Mouse (Mus musculus) forebrain, embryonic 11.5 days (tissue): ENCODE data around the gene Aldh5a1. TPM values are rescaled to one million over a fixed set of nuclear protein-coding genes. Genes with fewer than 3 reads are reported as not detected.

Source experiments
- ATAC-seq: fragments of 200-750 bp; cut with Nextera tagmentation; replicated peaks from 2 replicates; pipeline ENCODE4 v1.8.0; 2017; ENCODE audit warnings: moderate TSS enrichment; ENCODE audit not compliant: low FRiP score
- DNase-seq: peaks from one replicate; pipeline ENCODE4 v3.0.0-alpha.2; 2017; ENCODE audit warnings: low spot score
- H3K27ac ChIP-seq: fragments of 300-500 bp; sonication (generic); 2 replicates; pipeline ENCODE4 v1.5.1; 2014; ENCODE audit warnings: low read depth, low read length
- H3K27me3 ChIP-seq: fragments of 300-500 bp; sonication (generic); 2 replicates; pipeline ENCODE4 v1.6.1; 2014; ENCODE audit warnings: mild to moderate bottlenecking, low read length, mixed read lengths; ENCODE audit not compliant: control insufficient read depth, insufficient read depth
- H3K36me3 ChIP-seq: fragments of 300-500 bp; sonication (generic); 2 replicates; pipeline ENCODE4 v1.6.1; 2014; ENCODE audit warnings: mild to moderate bottlenecking, low read length, moderate library complexity, mixed read lengths; ENCODE audit not compliant: control insufficient read depth, insufficient read depth
- H3K4me1 ChIP-seq: fragments of 300-500 bp; sonication (generic); replicated peaks from 2 replicates; pipeline ENCODE4 v1.6.1; 2014; ENCODE audit warnings: low read length, mixed read lengths; ENCODE audit not compliant: control insufficient read depth, insufficient read depth
- H3K4me2 ChIP-seq: fragments of 300-500 bp; sonication (generic); 2 replicates; pipeline ENCODE4 v1.6.1; 2014; ENCODE audit warnings: low read depth, mild to moderate bottlenecking, low read length, moderate library complexity, mixed read lengths; ENCODE audit not compliant: severe bottlenecking
- H3K4me3 ChIP-seq: fragments of 300-500 bp; sonication (generic); 2 replicates; pipeline ENCODE4 v1.5.1; 2014; ENCODE audit warnings: low read depth, low read length
- H3K9ac ChIP-seq: fragments of 300-500 bp; sonication (generic); 2 replicates; pipeline ENCODE4 v1.6.1; 2014; ENCODE audit warnings: low read length
- H3K9me3 ChIP-seq: fragments of 300-500 bp; sonication (generic); 2 replicates; pipeline ENCODE4 v1.6.1; 2016; ENCODE audit warnings: low read length, mixed read lengths; ENCODE audit not compliant: control insufficient read depth
- WGBS: fragments of 180-500 bp; shearing (Covaris S2); extraction: QIAGEN DNeasy Blood & Tissue Kit; methylation state at CpG from one replicate; pipeline ENCODE4 v1.1.7; 2014; 5-methylcytosine and 5-hydroxymethylcytosine counted together
- polyA plus RNA-seq: library from polyadenylated mRNA; unstranded; fragments of >200 nt; fragmentation: Nextera tagmentation; extraction: Ambion mirVana; gene quantifications from 2 replicates; pipeline ENCODE4 v1.2.1, GENCODE M21; 2014

Gene Aldh5a1
- polyA plus RNA-seq, 1 experiment from 2014 or later: 10.5 TPM

- ATAC-seq: no peak
Measured at GRCm38 (mm10) chr13:24921281-24921680, 16.2 kb downstream of the Aldh5a1 start.

GRCm38 (mm10) chr13:24920333-24920977 is 17.0 kb downstream of the Aldh5a1 start:
- ATAC-seq: 0 out of 2 replicates have a peak, but pooled peaks have one; percentile 55
- H3K36me3 ChIP-seq: no peaks in the 10 kb centered on the region
- no peak for DNase-seq
- H3K9me3 ChIP-seq: no peaks in the 10 kb centered on the region
- no peaks in the 10 kb centered on the region for H3K27me3 ChIP-seq
- WGBS: 35% methylated on average over 5 of the region's 5 CpGs
- H3K9ac ChIP-seq: no peak overlapping the region
- no peaks in the 10 kb centered on the region for H3K4me1 ChIP-seq
- no peak overlapping the region for H3K27ac ChIP-seq
- no peak overlapping the region for H3K4me3 ChIP-seq
- H3K4me2 ChIP-seq: no peak overlapping the region

More at GRCm38 (mm10) chr13:24921281-24921680, 16.2 kb downstream of the Aldh5a1 start:
- Histone ChIP-seq H3K36me3 (no peaks in the 10 kb centered on the region), H3K9ac (no peak overlapping the region), H3K27me3 (no peaks in the 10 kb centered on the region), H3K4me1 (no peaks in the 10 kb centered on the region), H3K4me3 (no peak overlapping the region), H3K9me3 (no peaks in the 10 kb centered on the region), H3K4me2 (no peak overlapping the region), H3K27ac (no peak overlapping the region)
- 88% methylated on average over 6 of the region's 6 CpGs for WGBS
- DNase-seq: no peak

GRCm38 (mm10) chr13:24915831-24916230 is 21.6 kb downstream of the Aldh5a1 start:
- Histone ChIP-seq H3K4me2 (no peak overlapping the region), H3K27me3 (no peaks in the 10 kb centered on the region), H3K27ac (no peak overlapping the region), H3K36me3 (no peaks in the 10 kb centered on the region; the same call in 1 of the 2 replicates), H3K4me3 (no peak overlapping the region), H3K9ac (no peak overlapping the region), H3K9me3 (no peaks in the 10 kb centered on the region), H3K4me1 (no peaks in the 10 kb centered on the region)
- WGBS: 72% methylated on average over 13 of the region's 13 CpGs
- DNase-seq (no peak), ATAC-seq (no peak)

GRCm38 (mm10) chr13:24914915-24915314 is 22.5 kb downstream of the Aldh5a1 start:
- no peak for DNase-seq
- no peak for ATAC-seq
- H3K27me3 ChIP-seq: no peaks in the 10 kb centered on the region
- H3K9ac ChIP-seq: no peak overlapping the region
- no peaks in the 10 kb centered on the region; the same call in 1 of the 2 replicates for H3K36me3 ChIP-seq
- H3K4me1 ChIP-seq: no peaks in the 10 kb centered on the region
- no peak overlapping the region for H3K27ac ChIP-seq
- no peaks in the 10 kb centered on the region for H3K9me3 ChIP-seq
- no peak overlapping the region for H3K4me2 ChIP-seq
- WGBS: 96% methylated on average over 4 of the region's 4 CpGs
- H3K4me3 ChIP-seq: no peak overlapping the region

- H3K4me2 ChIP-seq: no peak overlapping the region
- DNase-seq (no peak), ATAC-seq (no peak)
- H3K4me3 ChIP-seq: no peak overlapping the region
- no peaks in the 10 kb centered on the region; the same call in 1 of the 2 replicates for H3K36me3 ChIP-seq
- 94% methylated on average over 7 of the region's 7 CpGs for WGBS
- H3K9me3 ChIP-seq: no peaks in the 10 kb centered on the region
- no peaks in the 10 kb centered on the region for H3K4me1 ChIP-seq
- H3K27me3 ChIP-seq: no peaks in the 10 kb centered on the region
- H3K27ac ChIP-seq: no peak overlapping the region
- no peak overlapping the region for H3K9ac ChIP-seq
Measured at GRCm38 (mm10) chr13:24913576-24913975, 23.9 kb downstream of the Aldh5a1 start.

- 89% methylated on average over 1 of the region's 1 CpGs for WGBS
- Histone ChIP-seq H3K36me3 (no peaks in the 10 kb centered on the region; the same call in 1 of the 2 replicates), H3K27ac (no peak overlapping the region), H3K27me3 (no peaks in the 10 kb centered on the region), H3K4me2 (no peak overlapping the region), H3K9ac (no peak overlapping the region), H3K4me1 (no peaks in the 10 kb centered on the region), H3K9me3 (no peaks in the 10 kb centered on the region), H3K4me3 (no peak overlapping the region)
- no peak for DNase-seq
- ATAC-seq: no peak
Measured at GRCm38 (mm10) chr13:24909112-24909511, 28.3 kb downstream of the Aldh5a1 start.

GRCm38 (mm10) chr13:24906831-24907570 is 30.5 kb downstream of the Aldh5a1 start:
- no peak for ATAC-seq
- Histone ChIP-seq H3K4me3 (no peak overlapping the region), H3K4me1 (no peaks in the 10 kb centered on the region), H3K9me3 (no peaks in the 10 kb centered on the region), H3K9ac (no peak overlapping the region), H3K36me3 (no peaks in the 10 kb centered on the region; the same call in 1 of the 2 replicates), H3K4me2 (no peak overlapping the region), H3K27me3 (no peaks in the 10 kb centered on the region), H3K27ac (no peak overlapping the region)
- 74% methylated on average over 11 of the region's 11 CpGs for WGBS
- DNase-seq: no peak

- WGBS: 91% methylated on average over 12 of the region's 12 CpGs
- Histone ChIP-seq H3K4me3 (no peak overlapping the region), H3K4me2 (no peak overlapping the region), H3K9me3 (no peaks in the 10 kb centered on the region), H3K9ac (no peak overlapping the region), H3K4me1 (no peaks in the 10 kb centered on the region), H3K36me3 (no peaks in the 10 kb centered on the region), H3K27ac (no peak overlapping the region), H3K27me3 (no peaks in the 10 kb centered on the region)
- ATAC-seq: no peak
- DNase-seq: no peak
Measured at GRCm38 (mm10) chr13:24905422-24905821, 32.0 kb downstream of the Aldh5a1 start.
